Mouse (Mus musculus): ENCODE data around the gene Edn3. TPM values are rescaled to one million over a fixed set of nuclear protein-coding genes. Genes with fewer than 3 reads are reported as not detected.

Edn3 gene
- total RNA-seq, 2 experiments from 2014 or later = 4.1 to 4.2 TPM

- DNase-seq (ENCODE audit: low spot score in 2 of 2) = no peak
These were observed 32.8 kb downstream of the Edn3 start for GRCm38 (mm10) chr2:174793181-174793580.

- no peak for DNase-seq (ENCODE audit: low spot score in 2 of 2)
These were observed 36.6 kb downstream of the Edn3 start for GRCm38 (mm10) chr2:174796998-174797397.

DNA sequence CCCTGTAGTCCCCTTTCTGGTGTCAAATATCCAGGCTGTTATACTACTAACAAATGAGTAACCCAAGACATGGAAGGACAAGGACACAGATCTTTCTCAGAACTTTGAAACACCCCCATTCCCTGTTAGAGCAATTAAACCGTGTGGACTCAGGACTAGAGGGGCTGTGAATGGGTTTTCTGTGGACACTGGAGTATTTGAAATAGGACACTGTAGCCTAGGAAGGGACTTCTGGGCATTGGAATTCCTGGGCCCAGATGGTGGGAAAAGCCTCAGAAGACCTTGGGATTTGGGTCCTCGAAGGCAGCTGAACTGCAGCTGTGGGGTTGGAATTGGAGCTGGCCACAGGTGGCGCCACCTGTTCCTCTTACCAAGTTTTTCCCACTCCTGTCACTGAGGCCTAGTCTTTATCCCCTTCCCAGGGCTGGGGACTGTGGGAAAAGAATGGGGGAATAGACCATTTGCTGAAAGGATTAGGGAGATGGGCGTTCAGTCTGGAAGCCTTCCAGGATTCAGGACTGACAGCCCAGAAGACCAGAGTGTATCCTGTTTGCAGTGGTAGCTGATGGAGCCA is 37.2 kb downstream of the Edn3 start:
- DNase-seq (ENCODE audit: low spot score in 2 of 2) = no peak

- no peak for DNase-seq (ENCODE audit: low spot score in 2 of 2)
These were observed 42.0 kb downstream of the Edn3 start for GRCm38 (mm10) chr2:174802453-174802852.

GRCm38 (mm10) chr2:174803661-174804060 is 43.2 kb downstream of the Edn3 start:
- no peak for DNase-seq (ENCODE audit: low spot score in 2 of 2)

GRCm38 (mm10) chr2:174807900-174808299 is 47.5 kb downstream of the Edn3 start:
- DNase-seq (ENCODE audit: low spot score in 2 of 2) = no peak

DNA sequence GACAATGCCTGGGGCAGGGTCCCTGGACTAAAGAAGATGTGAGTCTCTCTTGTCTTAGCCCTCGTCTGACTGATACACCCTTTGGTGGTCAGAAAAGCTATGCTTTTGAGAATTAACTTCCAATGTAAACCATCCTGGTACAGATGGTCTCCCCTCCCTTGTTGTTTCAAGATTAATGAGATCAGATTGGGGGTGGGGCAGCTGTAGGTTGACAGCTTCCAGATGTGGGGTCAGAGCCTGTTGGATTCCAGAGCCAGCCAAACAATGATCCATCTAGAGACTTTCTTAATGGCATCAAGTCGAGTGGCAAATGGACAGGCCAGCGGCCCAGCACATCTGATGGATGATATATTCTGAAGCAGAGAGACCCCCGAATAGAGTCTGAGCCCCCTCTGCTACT is 48.9 kb downstream of the Edn3 start:
- no peak for DNase-seq (ENCODE audit: low spot score in 2 of 2)

DNA sequence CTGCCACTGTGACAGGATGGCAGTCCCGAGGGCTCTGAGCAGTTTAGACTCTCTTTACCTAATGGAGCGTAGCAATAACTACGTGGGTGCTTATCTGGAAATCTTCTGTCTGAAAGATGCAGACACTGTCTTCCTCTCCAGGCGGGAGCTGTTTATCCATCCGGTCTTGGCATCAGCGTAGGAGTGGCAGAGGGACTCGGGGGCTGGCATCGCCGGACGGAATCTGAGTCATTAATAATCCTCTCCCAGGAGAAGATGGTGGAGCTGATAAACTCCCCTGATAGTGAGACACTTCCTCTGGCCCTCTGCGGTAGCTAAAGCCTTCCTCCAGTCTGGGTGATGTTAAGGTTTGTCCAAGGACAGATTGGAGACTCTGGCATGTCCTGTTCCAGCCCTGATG is 52.9 kb downstream of the Edn3 start:
- DNase-seq (ENCODE audit: low spot score in 2 of 2) = no peak

DNA sequence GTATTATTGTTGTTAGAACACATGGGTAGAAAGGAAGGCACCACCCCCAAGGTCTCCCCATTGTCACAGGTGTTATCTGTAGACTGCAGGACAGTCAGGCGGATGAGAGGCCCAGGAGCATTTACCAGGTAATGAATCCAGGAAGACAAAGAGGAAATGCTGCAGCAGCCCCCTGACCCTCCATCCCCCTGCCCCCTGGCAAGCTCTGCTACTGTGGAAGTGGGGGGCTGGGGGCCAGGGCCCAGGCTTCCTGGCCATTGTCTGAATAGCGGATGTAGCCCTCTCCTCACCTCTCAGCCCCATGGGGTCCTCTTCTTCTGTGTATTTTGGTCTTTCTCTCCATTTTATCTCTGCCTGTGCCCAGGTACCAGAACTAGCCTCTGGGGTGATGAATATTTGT is 55.7 kb downstream of the Edn3 start:
- no peak for DNase-seq (ENCODE audit: low spot score in 2 of 2)

DNA sequence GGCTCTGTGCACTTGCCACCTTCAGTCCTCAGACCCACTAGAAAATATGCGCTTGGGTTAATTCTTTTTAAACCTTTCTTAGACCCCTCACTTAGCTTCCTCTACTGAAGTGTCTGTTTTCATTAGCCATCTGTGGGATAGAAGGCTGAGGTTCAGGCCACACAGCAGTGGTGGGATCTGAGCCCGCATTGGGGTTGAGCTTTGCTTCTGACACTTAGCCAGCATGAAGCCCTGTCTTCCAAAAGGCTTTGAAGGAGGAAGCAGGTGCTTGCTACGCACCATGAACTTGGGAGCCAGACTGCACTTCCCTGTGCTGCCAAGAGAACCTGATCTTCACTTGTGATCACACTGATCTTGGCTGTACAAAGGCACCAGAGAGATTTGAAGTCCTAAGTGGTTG is 59.9 kb downstream of the Edn3 start:
- DNase-seq (ENCODE audit: low spot score in 2 of 2) = no peak

DNA sequence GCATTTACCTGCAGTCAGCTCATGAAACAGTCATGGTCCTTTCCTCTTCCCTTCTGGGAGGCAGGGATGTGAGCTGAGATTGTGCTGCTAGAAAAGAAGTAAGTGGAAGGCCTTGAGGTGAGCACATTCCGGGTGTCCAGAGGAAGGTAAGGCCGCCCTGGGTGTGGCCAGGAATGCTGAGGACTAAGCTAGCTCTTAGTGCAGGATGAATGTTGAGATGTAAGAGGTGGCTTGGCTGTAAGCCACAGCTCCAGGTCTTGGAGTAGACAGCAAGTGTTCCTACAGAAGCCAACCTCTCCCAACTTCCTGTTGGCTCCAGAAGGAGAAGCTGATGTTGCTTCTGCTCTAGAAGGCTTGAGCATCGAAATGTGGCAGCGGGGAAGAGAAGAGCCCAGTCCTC is 67.4 kb downstream of the Edn3 start:
- DNase-seq (ENCODE audit: low spot score in 2 of 2) = no peak

DNA sequence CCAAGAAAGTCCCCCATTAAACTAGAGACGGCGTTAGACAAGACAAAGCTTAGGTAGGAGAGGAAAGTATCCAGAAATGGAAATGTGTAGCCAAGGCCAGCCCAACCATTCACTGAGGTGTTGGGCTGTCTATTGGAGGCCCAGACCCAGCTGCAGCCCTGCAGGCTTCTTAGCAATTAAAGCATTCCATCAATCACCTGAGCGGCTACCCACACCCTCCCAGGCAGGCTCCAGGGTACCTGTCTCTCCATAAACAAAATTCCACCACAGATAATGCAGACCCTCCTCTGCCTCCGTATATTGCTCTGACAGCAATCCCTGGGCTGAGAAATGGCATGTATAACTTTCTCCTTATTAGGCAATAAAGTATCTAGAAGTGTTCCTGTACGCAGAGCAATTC is 73.2 kb downstream of the Edn3 start:
- no peak for DNase-seq (ENCODE audit: low spot score in 2 of 2)

Other genes starting within 250 kb of the Edn3 start
- gene Zfp831, start 117.1 kb upstream of the Edn3 start, total RNA-seq (2021) = 1 to 10 TPM; 3.8 TPM
- 1 to 10 TPM; 1.0 to 1.6 TPM for gene Gm14444, start 249.6 kb downstream of the Edn3 start, total RNA-seq (2021)

Data from layer of hippocampus, postnatal 10 days (tissue).